Mouse (Mus musculus): ENCODE measurements around the gene Pdha2. TPM values are rescaled to one million over a fixed set of nuclear protein-coding genes. Genes with fewer than 3 reads are reported as not detected.

The Pdha2 gene
- polyA plus RNA-seq (2015; fragmentation: Nextera tagmentation; extraction: Ambion mirVana) = not detected in 2 replicates

DNA sequence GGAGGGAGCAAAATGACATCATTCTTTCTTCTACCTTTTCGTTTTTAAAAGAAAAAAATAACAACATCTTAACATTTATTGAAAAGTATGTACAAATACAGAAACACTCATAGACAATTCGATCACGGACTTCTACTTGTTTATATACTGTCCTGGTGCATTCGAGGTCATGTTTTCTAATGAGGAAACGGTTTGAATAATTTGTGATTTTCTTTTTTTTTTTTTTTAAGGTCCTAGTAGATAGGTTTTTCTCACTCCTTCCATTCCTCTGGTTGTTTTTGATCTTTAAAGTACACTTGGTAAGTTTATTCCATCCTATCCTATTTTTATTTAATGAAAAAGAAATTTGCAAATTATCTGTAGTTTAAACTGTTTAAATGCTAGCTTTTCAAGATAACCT lies at the start of gene Pdha2:
Gene Pdha2, minus strand, starts transcription at position 101 of the 400 bp plus-strand sequence.

All from spleen, postnatal 0 days (tissue).